Mouse (Mus musculus): Measurements from ENCODE around the gene Trank1. TPM values are rescaled to one million over a fixed set of nuclear protein-coding genes. Genes with fewer than 3 reads are reported as not detected.

Gene Trank1
- total and polyA plus RNA-seq, 2 experiments from 2014 or later: 12.6 to 49.0 TPM

DNA sequence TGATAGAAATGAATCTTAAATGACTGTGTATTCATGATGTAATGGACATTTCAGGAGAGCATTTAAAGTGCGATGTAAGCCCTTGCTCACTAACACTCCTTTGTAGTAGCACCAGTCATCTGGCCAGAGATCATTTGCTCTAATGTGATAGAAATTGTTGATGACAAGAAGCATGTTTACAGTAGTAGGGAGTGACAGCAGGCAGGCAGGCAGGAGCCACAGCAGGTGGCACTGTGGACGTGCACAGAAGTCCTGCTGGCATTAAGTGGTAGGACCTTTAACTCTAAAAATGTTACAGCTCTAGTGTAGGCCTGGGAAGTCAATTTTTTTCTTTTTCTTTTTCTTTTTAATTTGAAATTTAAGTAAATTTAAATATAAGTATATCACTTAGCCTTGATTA lies 56.2 kb downstream of the Trank1 start:
- H3K27me3 ChIP-seq (ENCODE audit: insufficient read depth, low read length): no peaks in the 10 kb centered on the region
- peak; percentile 28 for TF ChIP-seq CTCF (IDR thresholded peaks at IDR 0.05; ENCODE audit: low read depth)
- H3K4me2 ChIP-seq (ENCODE audit: low read depth, low read length): no peak overlapping the region
- ATAC-seq: no peak
- WGBS: 38% methylated on average over 2 of the region's 2 CpGs
- no peaks in the 10 kb centered on the region; the same call in 1 of the 2 replicates for H3K4me1 ChIP-seq (ENCODE audit: insufficient read depth, low read length)
- no peak overlapping the region for H3K4me3 ChIP-seq (ENCODE audit: low read length)
- H3K9ac ChIP-seq (replicated peaks; ENCODE audit: low read length): no peak overlapping the region
- DNase-seq (ENCODE audit: low spot score): peak; percentile 28
- H3K36me3 ChIP-seq (ENCODE audit: insufficient read depth, low read length): peaks cover 7% of the 10 kb centered on the region; the same call in 1 of the 2 replicates
- no peak overlapping the region for H3K27ac ChIP-seq
- H3K9me3 ChIP-seq (ENCODE audit: low read length): no peaks in the 10 kb centered on the region

DNA sequence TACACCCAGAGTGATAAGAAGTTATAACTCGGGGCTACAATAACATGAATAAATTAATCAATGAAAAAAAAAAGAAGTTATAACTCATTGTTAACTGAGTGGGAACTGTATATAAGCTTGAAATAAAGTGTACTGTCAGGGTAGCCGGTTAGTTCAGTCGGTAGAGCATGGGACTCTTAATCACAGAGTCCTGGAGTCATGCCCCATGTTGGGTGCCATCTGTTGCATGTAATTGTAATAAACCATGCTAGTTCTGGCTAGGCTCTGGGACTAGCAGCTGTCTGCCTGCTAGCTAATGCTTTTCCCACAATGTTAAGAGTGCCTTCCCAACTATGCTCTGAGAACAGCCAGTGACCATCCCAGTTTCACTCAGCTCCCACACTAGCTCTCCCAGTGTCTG lies 60.5 kb downstream of the Trank1 start:
- H3K9ac ChIP-seq (replicated peaks; ENCODE audit: low read length): no peak overlapping the region
- H3K4me2 ChIP-seq (ENCODE audit: low read depth, low read length): no peak overlapping the region
- no peak overlapping the region for H3K4me3 ChIP-seq (ENCODE audit: low read length)
- no peaks in the 10 kb centered on the region for H3K9me3 ChIP-seq (ENCODE audit: low read length)
- H3K27ac ChIP-seq: no peak overlapping the region
- 71% methylated on average over 3 of the region's 3 CpGs for WGBS
- ATAC-seq (no peak), DNase-seq (ENCODE audit: low spot score) (no peak)
- TF ChIP-seq CTCF (IDR thresholded peaks at IDR 0.05; ENCODE audit: low read depth): no peak
- no peaks in the 10 kb centered on the region for H3K27me3 ChIP-seq (ENCODE audit: insufficient read depth, low read length)
- no peaks in the 10 kb centered on the region for H3K36me3 ChIP-seq (ENCODE audit: insufficient read depth, low read length)
- no peaks in the 10 kb centered on the region; the same call in 1 of the 2 replicates for H3K4me1 ChIP-seq (ENCODE audit: insufficient read depth, low read length)

DNA sequence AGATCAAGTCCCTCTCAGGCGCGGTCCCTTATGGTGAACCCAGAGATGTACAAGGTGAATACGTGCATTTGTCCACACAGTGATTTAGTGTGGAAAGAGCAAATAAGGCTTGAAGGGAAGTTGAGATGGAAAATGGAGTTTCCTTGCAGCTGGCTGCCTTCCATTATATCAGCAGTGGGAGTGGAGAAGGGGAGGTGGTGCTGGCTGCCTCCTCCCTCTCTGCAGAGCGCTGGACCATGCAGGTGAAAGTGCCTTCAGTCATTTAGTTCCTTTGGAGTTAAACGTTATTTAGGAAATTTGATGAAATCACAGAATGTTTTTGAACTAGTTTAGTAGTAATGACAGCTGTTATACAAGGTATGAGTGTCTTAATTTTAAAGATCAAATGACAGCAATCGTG lies 66.3 kb downstream of the Trank1 start:
- DNase-seq (ENCODE audit: low spot score) (no peak), ATAC-seq (no peak)
- no peaks in the 10 kb centered on the region for H3K27me3 ChIP-seq (ENCODE audit: insufficient read depth, low read length)
- WGBS: 81% methylated on average over 6 of the region's 6 CpGs
- no peaks in the 10 kb centered on the region; the same call in 1 of the 2 replicates for H3K36me3 ChIP-seq (ENCODE audit: insufficient read depth, low read length)
- H3K9me3 ChIP-seq (ENCODE audit: low read length): no peaks in the 10 kb centered on the region
- no peak overlapping the region for H3K4me3 ChIP-seq (ENCODE audit: low read length)
- H3K4me1 ChIP-seq (ENCODE audit: insufficient read depth, low read length): no peaks in the 10 kb centered on the region
- H3K27ac ChIP-seq: no peak overlapping the region
- H3K9ac ChIP-seq (replicated peaks; ENCODE audit: low read length): no peak overlapping the region
- TF ChIP-seq CTCF (IDR thresholded peaks at IDR 0.05; ENCODE audit: low read depth): no peak
- no peak overlapping the region for H3K4me2 ChIP-seq (ENCODE audit: low read depth, low read length)

DNA sequence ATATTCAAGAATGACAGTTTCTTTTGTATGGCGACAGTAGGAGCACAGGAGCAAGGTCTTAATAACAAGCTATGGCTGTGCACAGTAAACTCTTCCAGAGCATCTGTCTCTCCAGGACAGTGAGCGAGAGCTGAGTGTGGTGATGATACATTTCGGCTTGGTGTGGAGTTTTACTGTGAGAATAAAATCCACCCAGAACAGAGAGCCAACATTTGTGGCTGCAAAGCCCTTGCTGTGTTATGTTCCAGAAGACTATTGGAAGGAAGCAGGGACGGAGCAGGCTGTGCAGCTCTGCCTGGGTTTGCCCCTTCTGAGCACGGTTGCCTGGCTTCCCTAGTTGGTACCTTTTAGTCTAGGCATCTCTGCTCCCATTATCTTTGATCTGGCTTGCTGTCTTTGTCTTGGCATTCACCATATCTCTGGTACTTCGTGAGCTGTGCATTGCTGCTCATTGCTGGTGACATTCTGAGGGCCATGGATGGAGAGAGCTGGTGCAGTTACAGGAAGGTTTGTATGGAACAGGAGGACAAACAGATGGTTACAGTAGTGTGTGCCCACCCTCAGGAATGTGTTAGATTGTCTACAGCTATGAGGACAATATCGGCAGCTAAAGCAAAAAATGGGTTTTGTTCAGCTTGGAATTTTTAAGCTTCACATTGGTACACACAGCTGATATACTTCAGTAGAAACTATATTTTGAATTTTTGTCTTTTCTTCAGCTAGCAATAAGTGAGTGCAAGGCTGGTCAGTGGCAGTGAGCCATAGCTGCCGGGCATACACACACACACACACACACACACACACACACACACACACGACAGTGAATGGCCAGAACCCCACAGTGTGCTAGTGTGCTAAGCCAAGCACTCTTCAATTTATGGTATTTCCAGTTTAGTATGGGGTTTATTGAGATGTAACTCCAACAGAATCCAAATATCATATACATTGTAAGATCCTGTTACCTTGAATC lies 69.8 kb downstream of the Trank1 start:
- Histone ChIP-seq H3K27ac (no peak overlapping the region), H3K4me2 (ENCODE audit: low read depth, low read length) (no peak overlapping the region), H3K4me1 (ENCODE audit: insufficient read depth, low read length) (peaks cover 10% of the 10 kb centered on the region; the same call in 1 of the 2 replicates), H3K9me3 (ENCODE audit: low read length) (no peaks in the 10 kb centered on the region), H3K36me3 (ENCODE audit: insufficient read depth, low read length) (no peaks in the 10 kb centered on the region; the same call in 1 of the 2 replicates), H3K27me3 (ENCODE audit: insufficient read depth, low read length) (no peaks in the 10 kb centered on the region), H3K9ac (replicated peaks; ENCODE audit: low read length) (no peak overlapping the region), H3K4me3 (ENCODE audit: low read length) (no peak overlapping the region)
- TF ChIP-seq CTCF (IDR thresholded peaks at IDR 0.05; ENCODE audit: low read depth): no peak
- ATAC-seq (no peak), DNase-seq (ENCODE audit: low spot score) (no peak)
- WGBS: 72% methylated on average over 9 of the region's 9 CpGs

DNA sequence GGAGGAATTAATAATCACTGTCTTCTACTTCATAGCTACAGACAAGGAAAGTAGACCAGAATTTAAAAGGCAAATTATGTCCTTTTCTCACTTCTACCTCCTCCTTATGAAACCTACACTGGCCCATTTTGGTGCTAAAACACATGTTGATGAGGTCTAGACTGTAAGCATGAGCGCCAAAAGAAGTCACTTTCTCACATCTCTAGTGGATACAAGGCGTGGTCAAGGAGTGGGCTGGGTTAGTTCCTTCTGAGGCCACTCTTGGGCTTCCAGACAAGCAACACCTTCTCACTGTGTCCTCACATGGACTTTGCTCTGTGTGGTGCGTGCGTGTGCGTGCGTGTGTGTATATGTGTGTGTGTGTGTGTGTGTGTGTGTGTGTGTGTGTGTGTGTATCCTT lies 70.9 kb downstream of the Trank1 start:
- no peaks in the 10 kb centered on the region for H3K9me3 ChIP-seq (ENCODE audit: low read length)
- no peaks in the 10 kb centered on the region; the same call in 1 of the 2 replicates for H3K36me3 ChIP-seq (ENCODE audit: insufficient read depth, low read length)
- H3K27ac ChIP-seq: no peak overlapping the region
- no peak overlapping the region for H3K9ac ChIP-seq (replicated peaks; ENCODE audit: low read length)
- WGBS: 92% methylated on average over 6 of the region's 6 CpGs
- peaks cover 10% of the 10 kb centered on the region; the same call in 1 of the 2 replicates for H3K4me1 ChIP-seq (ENCODE audit: insufficient read depth, low read length)
- ATAC-seq: no peak
- no peak overlapping the region for H3K4me2 ChIP-seq (ENCODE audit: low read depth, low read length)
- no peaks in the 10 kb centered on the region for H3K27me3 ChIP-seq (ENCODE audit: insufficient read depth, low read length)
- H3K4me3 ChIP-seq (ENCODE audit: low read length): no peak overlapping the region
- DNase-seq (ENCODE audit: low spot score): no peak
- no peak for TF ChIP-seq CTCF (IDR thresholded peaks at IDR 0.05; ENCODE audit: low read depth)

DNA sequence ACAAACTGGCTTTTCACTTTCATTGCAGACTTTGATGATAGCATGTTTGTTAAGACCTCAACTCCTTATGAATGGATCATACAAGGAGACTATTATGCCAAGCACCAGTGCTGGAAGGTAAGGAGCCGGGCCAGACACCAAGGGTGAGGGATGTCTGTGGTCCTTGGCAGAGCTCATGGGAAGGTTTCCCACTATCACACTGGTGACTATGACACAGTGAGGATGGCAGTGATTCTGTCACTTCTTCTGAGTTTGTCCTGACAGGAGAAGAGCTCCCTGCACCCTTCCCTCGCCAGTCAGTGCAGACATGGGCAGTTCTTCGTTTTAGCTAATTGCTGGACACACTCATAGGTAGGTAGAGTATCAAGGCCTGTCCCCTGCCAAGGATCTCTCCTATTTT lies 71.5 kb downstream of the Trank1 start:
- 87% methylated on average over 3 of the region's 3 CpGs for WGBS
- H3K27ac ChIP-seq: peak overlapping the region; percentile 41; the same call in 1 of the 2 replicates
- no peak for ATAC-seq

More for the DNA sequence above, 71.5 kb downstream of the Trank1 start:
- Histone ChIP-seq H3K4me2 (ENCODE audit: low read depth, low read length) (no peak overlapping the region), H3K4me1 (ENCODE audit: insufficient read depth, low read length) (peaks cover 10% of the 10 kb centered on the region; the same call in 1 of the 2 replicates), H3K36me3 (ENCODE audit: insufficient read depth, low read length) (no peaks in the 10 kb centered on the region; the same call in 1 of the 2 replicates), H3K9ac (replicated peaks; ENCODE audit: low read length) (no peak overlapping the region), H3K4me3 (ENCODE audit: low read length) (no peak overlapping the region), H3K27me3 (ENCODE audit: insufficient read depth, low read length) (no peaks in the 10 kb centered on the region), H3K9me3 (ENCODE audit: low read length) (no peaks in the 10 kb centered on the region)
- DNase-seq (ENCODE audit: low spot score): no peak
- TF ChIP-seq CTCF (IDR thresholded peaks at IDR 0.05; ENCODE audit: low read depth): no peak
